Mouse (Mus musculus): ENCODE data around the gene Mlana. TPM values are rescaled to one million over a fixed set of nuclear protein-coding genes. Genes with fewer than 3 reads are reported as not detected.

Mlana gene
- 0.14 TPM in 1 of 2 replicates, not detected in the other for polyA plus RNA-seq (2016; fragmentation: Nextera tagmentation; extraction: Ambion mirVana)

GRCm38 (mm10) chr19:29697245-29697874, at the start of gene Mlana:
Gene Mlana, plus strand, starts transcription at chr19:29697824.
- no peak within 1 kb of the TSS for H3K27ac ChIP-seq (replicated peaks)
- peaks cover 10% of the 10 kb centered on the region; the same call in 1 of the 2 replicates for H3K4me1 ChIP-seq
- H3K9me3 ChIP-seq (replicated peaks): no peaks in the 10 kb centered on the region
- WGBS: 57% methylated on average over 3 of the region's 3 CpGs
- H3K4me3 ChIP-seq: no peak within 1 kb of the TSS
- H3K36me3 ChIP-seq: no peaks in the 10 kb centered on the region
- no peaks in the 10 kb centered on the region for H3K27me3 ChIP-seq (ENCODE audit: low read depth, poor library complexity, severe bottlenecking)
- DNase-seq (ENCODE audit: low spot score): no peak

- Histone ChIP-seq H3K4me3 (peak overlapping the region; percentile 88), H3K27ac (replicated peaks) (peak overlapping the region; percentile 94), H3K36me3 (peaks cover 22% of the 10 kb centered on the region), H3K9me3 (replicated peaks) (peaks cover 4% of the 10 kb centered on the region; the same call in 1 of the 2 replicates), H3K4me1 (peaks cover 5% of the 10 kb centered on the region; the same call in 1 of the 2 replicates), H3K27me3 (ENCODE audit: low read depth, poor library complexity, severe bottlenecking) (no peaks in the 10 kb centered on the region)
- WGBS: 26% methylated on average over 4 of the region's 4 CpGs
- no peak for DNase-seq (ENCODE audit: low spot score)
These were observed 49.1 kb upstream of the Mlana start for GRCm38 (mm10) chr19:29648550-29648914.

- no peak overlapping the region for H3K4me3 ChIP-seq
- H3K9me3 ChIP-seq (replicated peaks): peaks cover 4% of the 10 kb centered on the region; the same call in 1 of the 2 replicates
- H3K27me3 ChIP-seq (ENCODE audit: low read depth, poor library complexity, severe bottlenecking): no peaks in the 10 kb centered on the region
- H3K36me3 ChIP-seq: peaks cover 14% of the 10 kb centered on the region
- no peak overlapping the region for H3K27ac ChIP-seq (replicated peaks)
- no peak for DNase-seq (ENCODE audit: low spot score)
- WGBS: 89% methylated on average over 1 of the region's 1 CpGs
- H3K4me1 ChIP-seq: peaks cover 5% of the 10 kb centered on the region; the same call in 1 of the 2 replicates
These were observed 47.9 kb upstream of the Mlana start for GRCm38 (mm10) chr19:29649683-29650082.

GRCm38 (mm10) chr19:29653768-29654265, 43.8 kb upstream of the Mlana start:
- Histone ChIP-seq H3K27ac (replicated peaks) (no peak overlapping the region), H3K36me3 (no peaks in the 10 kb centered on the region), H3K9me3 (replicated peaks) (no peaks in the 10 kb centered on the region), H3K27me3 (ENCODE audit: low read depth, poor library complexity, severe bottlenecking) (no peaks in the 10 kb centered on the region), H3K4me3 (no peak overlapping the region), H3K4me1 (peaks cover 9% of the 10 kb centered on the region)
- WGBS: 85% methylated on average over 9 of the region's 9 CpGs
- no peak for DNase-seq (ENCODE audit: low spot score)

- WGBS: 48% methylated on average over 6 of the region's 6 CpGs
- Histone ChIP-seq H3K36me3 (no peaks in the 10 kb centered on the region), H3K4me1 (peaks cover 9% of the 10 kb centered on the region), H3K4me3 (no peak overlapping the region), H3K27me3 (ENCODE audit: low read depth, poor library complexity, severe bottlenecking) (no peaks in the 10 kb centered on the region), H3K27ac (replicated peaks) (no peak overlapping the region), H3K9me3 (replicated peaks) (no peaks in the 10 kb centered on the region)
- DNase-seq (ENCODE audit: low spot score): no peak
These were observed 42.5 kb upstream of the Mlana start for GRCm38 (mm10) chr19:29655148-29655547.

GRCm38 (mm10) chr19:29656029-29656428, 41.6 kb upstream of the Mlana start:
- 78% methylated on average over 4 of the region's 4 CpGs for WGBS
- H3K9me3 ChIP-seq (replicated peaks): no peaks in the 10 kb centered on the region
- H3K27me3 ChIP-seq (ENCODE audit: low read depth, poor library complexity, severe bottlenecking): no peaks in the 10 kb centered on the region
- H3K36me3 ChIP-seq: no peaks in the 10 kb centered on the region
- no peak overlapping the region for H3K27ac ChIP-seq (replicated peaks)
- DNase-seq (ENCODE audit: low spot score): no peak
- no peak overlapping the region for H3K4me3 ChIP-seq
- H3K4me1 ChIP-seq: peaks cover 9% of the 10 kb centered on the region

GRCm38 (mm10) chr19:29656620-29657019, 41.0 kb upstream of the Mlana start:
- no peaks in the 10 kb centered on the region for H3K27me3 ChIP-seq (ENCODE audit: low read depth, poor library complexity, severe bottlenecking)
- no peak for DNase-seq (ENCODE audit: low spot score)
- 75% methylated on average over 5 of the region's 5 CpGs for WGBS
- no peak overlapping the region for H3K27ac ChIP-seq (replicated peaks)
- no peaks in the 10 kb centered on the region for H3K9me3 ChIP-seq (replicated peaks)
- no peaks in the 10 kb centered on the region for H3K36me3 ChIP-seq
- H3K4me1 ChIP-seq: peaks cover 9% of the 10 kb centered on the region
- H3K4me3 ChIP-seq: no peak overlapping the region

GRCm38 (mm10) chr19:29657033-29657432, 40.6 kb upstream of the Mlana start:
- Histone ChIP-seq H3K4me3 (no peak overlapping the region), H3K27me3 (ENCODE audit: low read depth, poor library complexity, severe bottlenecking) (no peaks in the 10 kb centered on the region), H3K4me1 (peaks cover 9% of the 10 kb centered on the region), H3K27ac (replicated peaks) (no peak overlapping the region), H3K9me3 (replicated peaks) (no peaks in the 10 kb centered on the region), H3K36me3 (no peaks in the 10 kb centered on the region)
- DNase-seq (ENCODE audit: low spot score): no peak
- 57% methylated on average over 3 of the region's 3 CpGs for WGBS

- H3K4me3 ChIP-seq: no peak overlapping the region
- no peak for DNase-seq (ENCODE audit: low spot score)
- no peaks in the 10 kb centered on the region for H3K27me3 ChIP-seq (ENCODE audit: low read depth, poor library complexity, severe bottlenecking)
- H3K27ac ChIP-seq (replicated peaks): no peak overlapping the region
- H3K4me1 ChIP-seq: peaks cover 9% of the 10 kb centered on the region
- H3K9me3 ChIP-seq (replicated peaks): no peaks in the 10 kb centered on the region
- 91% methylated on average over 2 of the region's 2 CpGs for WGBS
- no peaks in the 10 kb centered on the region for H3K36me3 ChIP-seq
These were observed 40.1 kb upstream of the Mlana start for GRCm38 (mm10) chr19:29657558-29657957.

GRCm38 (mm10) chr19:29658836-29659235, 38.8 kb upstream of the Mlana start:
- no peaks in the 10 kb centered on the region for H3K27me3 ChIP-seq (ENCODE audit: low read depth, poor library complexity, severe bottlenecking)
- WGBS: 93% methylated on average over 4 of the region's 4 CpGs
- H3K36me3 ChIP-seq: no peaks in the 10 kb centered on the region
- no peak overlapping the region for H3K4me3 ChIP-seq
- H3K27ac ChIP-seq (replicated peaks): no peak overlapping the region
- no peaks in the 10 kb centered on the region for H3K9me3 ChIP-seq (replicated peaks)
- peaks cover 9% of the 10 kb centered on the region for H3K4me1 ChIP-seq
- no peak for DNase-seq (ENCODE audit: low spot score)

- Histone ChIP-seq H3K27me3 (ENCODE audit: low read depth, poor library complexity, severe bottlenecking) (no peaks in the 10 kb centered on the region), H3K4me3 (no peak overlapping the region), H3K36me3 (no peaks in the 10 kb centered on the region), H3K27ac (replicated peaks) (no peak overlapping the region), H3K4me1 (peaks cover 9% of the 10 kb centered on the region), H3K9me3 (replicated peaks) (no peaks in the 10 kb centered on the region)
- 68% methylated on average over 6 of the region's 6 CpGs for WGBS
- no peak for DNase-seq (ENCODE audit: low spot score)
These were observed 37.9 kb upstream of the Mlana start for GRCm38 (mm10) chr19:29659705-29660104.

GRCm38 (mm10) chr19:29660835-29661764, 36.5 kb upstream of the Mlana start:
- H3K27ac ChIP-seq (replicated peaks): no peak overlapping the region
- 86% methylated on average over 10 of the region's 10 CpGs for WGBS
- peaks cover 7% of the 10 kb centered on the region; the same call in 1 of the 2 replicates for H3K4me1 ChIP-seq
- no peak for DNase-seq (ENCODE audit: low spot score)
- H3K4me3 ChIP-seq: no peak overlapping the region
- no peaks in the 10 kb centered on the region for H3K27me3 ChIP-seq (ENCODE audit: low read depth, poor library complexity, severe bottlenecking)
- no peaks in the 10 kb centered on the region for H3K36me3 ChIP-seq
- no peaks in the 10 kb centered on the region for H3K9me3 ChIP-seq (replicated peaks)
